Mouse (Mus musculus): ENCODE data around the gene Zer1. TPM values are rescaled to one million over a fixed set of nuclear protein-coding genes. Genes with fewer than 3 reads are reported as not detected.

Zer1 gene
- polyA plus RNA-seq, 1 experiment: 88.2 TPM

GRCm38 (mm10) chr2:30075625-30076024, 48.8 kb downstream of the Zer1 start:
- no peak for TF ChIP-seq CTCF (IDR thresholded peaks at IDR 0.05; ENCODE audit: borderline replicate concordance, extremely low read depth, insufficient read depth, insufficient read length)
- no peak for TF ChIP-seq POLR2A (IDR thresholded peaks at IDR 0.05; ENCODE audit: borderline replicate concordance, extremely low read depth, insufficient read depth, insufficient read length, poor library complexity, severe bottlenecking)
- no peak for DNase-seq (ENCODE audit: low read depth)

- no peak for TF ChIP-seq CTCF (IDR thresholded peaks at IDR 0.05; ENCODE audit: borderline replicate concordance, extremely low read depth, insufficient read depth, insufficient read length)
- TF ChIP-seq POLR2A (IDR thresholded peaks at IDR 0.05; ENCODE audit: borderline replicate concordance, extremely low read depth, insufficient read depth, insufficient read length, poor library complexity, severe bottlenecking): no peak
- DNase-seq (ENCODE audit: low read depth): no peak
Measured at GRCm38 (mm10) chr2:30073285-30073684, 51.1 kb downstream of the Zer1 start.

GRCm38 (mm10) chr2:30072875-30073274, 51.5 kb downstream of the Zer1 start:
- no peak for TF ChIP-seq CTCF (IDR thresholded peaks at IDR 0.05; ENCODE audit: borderline replicate concordance, extremely low read depth, insufficient read depth, insufficient read length)
- TF ChIP-seq POLR2A (IDR thresholded peaks at IDR 0.05; ENCODE audit: borderline replicate concordance, extremely low read depth, insufficient read depth, insufficient read length, poor library complexity, severe bottlenecking): no peak
- no peak for DNase-seq (ENCODE audit: low read depth)

- no peak for DNase-seq (ENCODE audit: low read depth)
- no peak for TF ChIP-seq CTCF (IDR thresholded peaks at IDR 0.05; ENCODE audit: borderline replicate concordance, extremely low read depth, insufficient read depth, insufficient read length)
- TF ChIP-seq POLR2A (IDR thresholded peaks at IDR 0.05; ENCODE audit: borderline replicate concordance, extremely low read depth, insufficient read depth, insufficient read length, poor library complexity, severe bottlenecking): no peak
Measured at GRCm38 (mm10) chr2:30067962-30068361, 56.4 kb downstream of the Zer1 start.

- peak; percentile 63 for DNase-seq (ENCODE audit: low read depth)
Measured at GRCm38 (mm10) chr2:30067031-30067888, 57.1 kb downstream of the Zer1 start.

DNA sequence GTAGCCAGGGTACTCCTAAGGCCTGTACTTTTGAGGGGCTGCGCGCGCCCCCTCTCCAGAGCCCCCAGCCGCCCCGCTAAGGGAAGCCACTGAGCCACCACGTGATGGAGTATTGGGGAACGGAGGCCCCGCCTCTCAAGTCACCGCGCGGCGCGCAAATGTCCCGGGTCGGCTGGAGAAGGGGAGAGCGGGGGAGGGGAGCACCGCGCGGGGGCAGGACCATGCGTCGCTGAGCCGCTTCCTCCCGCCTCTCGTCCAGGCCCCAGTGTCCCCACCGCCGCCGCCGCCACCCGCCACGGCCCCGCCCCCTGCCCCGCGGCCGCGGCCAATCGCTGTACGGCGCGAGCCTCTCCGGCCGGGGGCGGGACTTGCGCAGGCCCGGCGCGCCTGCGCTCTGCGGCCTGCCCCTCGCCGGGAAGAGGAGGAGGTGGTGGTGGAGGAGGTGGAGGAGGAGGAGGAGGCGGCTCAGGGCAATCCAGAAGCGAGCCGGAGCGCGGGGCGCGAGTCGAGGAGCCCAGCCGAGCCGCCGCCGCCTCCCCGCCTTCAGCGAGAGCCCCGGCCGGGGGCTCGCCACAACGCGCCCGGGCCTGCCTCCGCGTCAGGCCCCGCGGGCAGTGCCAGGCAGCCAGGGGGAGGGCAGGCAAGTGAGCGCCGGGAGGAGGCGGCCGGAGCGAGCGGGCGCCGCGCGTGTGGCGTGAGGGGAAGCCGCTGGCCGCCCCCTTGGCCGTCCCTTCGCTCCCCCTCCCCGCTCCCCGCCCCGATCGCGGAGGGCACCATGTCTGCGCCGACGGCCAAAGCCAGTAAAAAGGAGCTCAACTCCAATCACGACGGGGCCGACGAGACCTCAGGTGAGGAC, 58.1 kb downstream of the Zer1 start:
- TF ChIP-seq CTCF (IDR thresholded peaks at IDR 0.05; ENCODE audit: borderline replicate concordance, extremely low read depth, insufficient read depth, insufficient read length) (no peak), POLR2A (IDR thresholded peaks at IDR 0.05; ENCODE audit: borderline replicate concordance, extremely low read depth, insufficient read depth, insufficient read length, poor library complexity, severe bottlenecking) (peak; percentile 88)
- peak; percentile 99 for DNase-seq (ENCODE audit: low read depth)

More at GRCm38 (mm10) chr2:30067031-30067888, 57.1 kb downstream of the Zer1 start:
- TF ChIP-seq POLR2A (IDR thresholded peaks at IDR 0.05; ENCODE audit: borderline replicate concordance, extremely low read depth, insufficient read depth, insufficient read length, poor library complexity, severe bottlenecking) (no peak; the same call in 1 of the 2 replicates), CTCF (IDR thresholded peaks at IDR 0.05; ENCODE audit: borderline replicate concordance, extremely low read depth, insufficient read depth, insufficient read length) (no peak)

GRCm38 (mm10) chr2:30064298-30064697, 60.1 kb downstream of the Zer1 start:
- DNase-seq (ENCODE audit: low read depth): no peak
- no peak for TF ChIP-seq CTCF (IDR thresholded peaks at IDR 0.05; ENCODE audit: borderline replicate concordance, extremely low read depth, insufficient read depth, insufficient read length)
- TF ChIP-seq POLR2A (IDR thresholded peaks at IDR 0.05; ENCODE audit: borderline replicate concordance, extremely low read depth, insufficient read depth, insufficient read length, poor library complexity, severe bottlenecking): no peak

DNA sequence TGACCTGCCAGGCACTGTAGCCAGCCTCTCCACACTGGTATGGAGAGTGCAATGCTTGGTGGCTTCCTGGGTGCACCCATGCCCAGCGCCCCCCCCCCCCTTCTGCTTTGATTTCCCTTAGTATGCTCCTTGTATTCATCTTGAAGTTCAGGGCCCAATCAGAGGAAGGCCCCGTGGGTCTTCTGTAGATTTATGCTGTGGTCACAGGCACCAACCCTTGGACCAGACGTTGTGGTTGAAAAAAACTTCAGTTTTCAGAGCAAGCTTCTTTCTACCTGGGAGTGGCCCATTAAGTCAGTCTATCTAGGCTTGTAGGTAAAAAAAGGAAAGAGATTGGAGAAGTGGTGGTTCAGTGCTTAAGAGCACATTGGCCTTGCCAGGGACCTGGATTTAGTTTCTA, 60.6 kb downstream of the Zer1 start:
- no peak for DNase-seq (ENCODE audit: low read depth)
- no peak for TF ChIP-seq CTCF (IDR thresholded peaks at IDR 0.05; ENCODE audit: borderline replicate concordance, extremely low read depth, insufficient read depth, insufficient read length)
- TF ChIP-seq POLR2A (IDR thresholded peaks at IDR 0.05; ENCODE audit: borderline replicate concordance, extremely low read depth, insufficient read depth, insufficient read length, poor library complexity, severe bottlenecking): no peak

DNA sequence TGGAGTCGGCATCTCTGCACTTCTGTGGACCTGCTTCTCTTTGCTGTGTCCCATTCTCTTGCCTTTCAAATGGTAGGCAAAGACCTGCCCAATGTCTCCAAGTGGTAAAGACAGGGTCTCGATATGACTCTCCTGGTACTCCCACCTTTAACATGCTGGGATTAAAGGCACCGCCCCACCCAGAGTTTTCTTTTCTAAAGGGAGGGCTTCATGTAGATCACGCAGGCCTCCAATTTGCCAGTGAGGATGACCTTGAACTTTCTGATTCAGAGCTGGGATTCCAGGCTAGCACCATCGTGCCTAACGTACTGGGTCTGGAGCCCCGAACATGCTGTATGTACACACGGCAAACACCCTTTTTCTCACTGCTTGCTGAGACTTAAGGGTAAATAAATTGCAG, 61.1 kb downstream of the Zer1 start:
- TF ChIP-seq POLR2A (IDR thresholded peaks at IDR 0.05; ENCODE audit: borderline replicate concordance, extremely low read depth, insufficient read depth, insufficient read length, poor library complexity, severe bottlenecking) (no peak), CTCF (IDR thresholded peaks at IDR 0.05; ENCODE audit: borderline replicate concordance, extremely low read depth, insufficient read depth, insufficient read length) (no peak)

GRCm38 (mm10) chr2:30062249-30063093, 61.9 kb downstream of the Zer1 start:
- DNase-seq (ENCODE audit: low read depth): peak; percentile 83
- TF ChIP-seq POLR2A (IDR thresholded peaks at IDR 0.05; ENCODE audit: borderline replicate concordance, extremely low read depth, insufficient read depth, insufficient read length, poor library complexity, severe bottlenecking): 0 out of 2 replicates have a peak, but pooled peaks have one; percentile 3
- TF ChIP-seq CTCF (IDR thresholded peaks at IDR 0.05; ENCODE audit: borderline replicate concordance, extremely low read depth, insufficient read depth, insufficient read length): no peak

More for the DNA sequence above, 61.1 kb downstream of the Zer1 start:
- DNase-seq (ENCODE audit: low read depth): no peak

All from brain, embryonic 14.5 days (tissue).